Mouse (Mus musculus) thymus, adult 2 months (tissue): Measurements from ENCODE around the gene Prdm13.

ENCODE experiments used
- CTCF ChIP-seq: fragments of 200-500 bp; IDR thresholded peaks from 2 replicates; pipeline ENCODE4 v1.5.1; 2012; ENCODE audit warnings: mild to moderate bottlenecking, control low read depth, low read length, moderate library complexity, borderline replicate concordance; ENCODE audit not compliant: control insufficient read depth, poor library complexity, insufficient read depth; ENCODE audit errors: extremely low read depth
- POLR2A ChIP-seq: fragments of 200-500 bp; IDR thresholded peaks from 2 replicates; pipeline ENCODE4 v1.6.1; 2012; ENCODE audit warnings: mild to moderate bottlenecking, low read length, control low read depth, moderate library complexity; ENCODE audit not compliant: control insufficient read depth, poor library complexity, insufficient read depth; ENCODE audit errors: extremely low read depth

GRCm38 (mm10) chr4:21679624-21680480, 5.9 kb downstream of the Prdm13 start:
- TF ChIP-seq POLR2A (no peak), CTCF (no peak)
